Comparison of ENCODE assay signal across 10 mouse cellular contexts in genomic region chr14:33333833-33334232, GRCm38 (mm10).
DNase-seq lines count a peak whose midpoint lies in the region; ATAC-seq and TF ChIP-seq lines count a peak whose summit lies in the region.
"Had no signal": no experiment of that assay in that cellular context is flagged by ENCODE, and none has a peak within 500 bp of the region (broad histone marks: within the 10 kb centered on the region; RNA-seq: fewer than 3 reads in every experiment).

No protein-coding gene starts in this region.

- no peak for ATAC-seq in lung, embryonic 14.5 days (ENCODE audit: insufficient read depth)
- no peak for ATAC-seq in cerebellum, adult (ENCODE audit: insufficient number of reproducible peaks, low FRiP score, low TSS enrichment)
- ATAC-seq in heart, embryonic 11.5 days (replicated peaks; ENCODE audit: insufficient number of reproducible peaks, low FRiP score, low TSS enrichment), result no peak

- no peak overlapping the region for H3K4me2 ChIP-seq in lung, embryonic 14.5 days
- H3K4me2 ChIP-seq in heart, embryonic 11.5 days, result no peak overlapping the region

- H3K4me1 ChIP-seq in cerebellum, adult 2 months (ENCODE audit: control insufficient read depth, insufficient read depth, low read length), result no peaks in the 10 kb centered on the region
- peaks cover 8% of the 10 kb centered on the region for H3K4me1 ChIP-seq in lung, embryonic 14.5 days (ENCODE audit: insufficient read depth)
- no peaks in the 10 kb centered on the region for H3K4me1 ChIP-seq in small intestine, adult 2 months (ENCODE audit: control insufficient read depth, insufficient read depth, insufficient read length, low read length)
- peaks cover 8% of the 10 kb centered on the region for H3K4me1 ChIP-seq in heart, embryonic 11.5 days (ENCODE audit: control insufficient read depth, insufficient read depth, low read length)

- TF ChIP-seq CTCF in cerebellum, adult 2 months (IDR thresholded peaks at IDR 0.05; ENCODE audit: borderline replicate concordance, insufficient read depth, low read depth, low read length), result peak; percentile 57
- peak; percentile 76 for TF ChIP-seq CTCF in lung, embryonic 14.5 days (IDR thresholded peaks at IDR 0.05; ENCODE audit: low read depth)
- TF ChIP-seq CTCF in small intestine, adult 2 months (IDR thresholded peaks at IDR 0.05; ENCODE audit: extremely low read depth, insufficient read length, insufficient replicate concordance, low read depth, low read length), result peak; percentile 62; the same call in 1 of the 2 replicates

- no peaks in the 10 kb centered on the region for H3K27me3 ChIP-seq in cerebellum, adult 2 months (ENCODE audit: control insufficient read depth, insufficient read depth, low read length)
- no peaks in the 10 kb centered on the region for H3K27me3 ChIP-seq in lung, embryonic 14.5 days (ENCODE audit: insufficient read depth, low read length)
- no peaks in the 10 kb centered on the region for H3K27me3 ChIP-seq in small intestine, adult 2 months (ENCODE audit: control insufficient read depth, insufficient read depth, low read length)
- no peaks in the 10 kb centered on the region for H3K27me3 ChIP-seq in heart, embryonic 11.5 days (ENCODE audit: control insufficient read depth, insufficient read depth, low read length)

- no peak overlapping the region for H3K27ac ChIP-seq in cerebellum, adult 2 months (ENCODE audit: insufficient read depth, low read length)
- no peak overlapping the region for H3K27ac ChIP-seq in lung, embryonic 14.5 days (ENCODE audit: low read depth)
- H3K27ac ChIP-seq in small intestine, adult 2 months (ENCODE audit: insufficient read depth, low read depth, low read length), result no peak overlapping the region
- H3K27ac ChIP-seq in heart, embryonic 11.5 days (ENCODE audit: low read depth, low read length), result no peak overlapping the region

- WGBS in cerebellum, adult 2 months, result 89% methylated on average over 4 of the region's 4 CpGs
- 78% methylated on average over 4 of the region's 4 CpGs for WGBS in lung, embryonic 14.5 days
- WGBS in small intestine, adult 2 months, result 78% methylated on average over 4 of the region's 4 CpGs
- WGBS in heart, embryonic 11.5 days (ENCODE audit: insufficient replicate concordance), result 80% methylated on average over 4 of the region's 4 CpGs

- H3K9me3 ChIP-seq in lung, embryonic 14.5 days (ENCODE audit: low read depth, low read length), result no peaks in the 10 kb centered on the region
- H3K9me3 ChIP-seq in heart, embryonic 11.5 days (replicated peaks; ENCODE audit: control insufficient read depth, low read length), result no peaks in the 10 kb centered on the region

- TF ChIP-seq POLR2A in cerebellum, adult 2 months (IDR thresholded peaks at IDR 0.05; ENCODE audit: borderline replicate concordance, insufficient read depth, low read length), result no peak
- no peak for TF ChIP-seq POLR2A in small intestine, adult 2 months (IDR thresholded peaks at IDR 0.05; ENCODE audit: low read depth, low read length)

- H3K9ac ChIP-seq in lung, embryonic 14.5 days, result no peak overlapping the region
- no peak overlapping the region for H3K9ac ChIP-seq in heart, embryonic 11.5 days (ENCODE audit: low read depth, low read length)

- H3K4me3 ChIP-seq in cerebellum, adult 2 months (replicated peaks; ENCODE audit: insufficient read depth, low read depth, low read length), result no peak overlapping the region
- no peak overlapping the region for H3K4me3 ChIP-seq in lung, embryonic 14.5 days (ENCODE audit: low read depth, low read length)
- H3K4me3 ChIP-seq in small intestine, adult 2 months (ENCODE audit: low read depth, low read length), result no peak overlapping the region
- H3K4me3 ChIP-seq in heart, embryonic 11.5 days (ENCODE audit: low read depth, low read length), result no peak overlapping the region

- DNase-seq in cerebellum, adult 2 months, result no peak
- no peak for DNase-seq in cerebellum, adult 11 months
- DNase-seq in lung, embryonic 14.5 days, result no peak
- no peak for DNase-seq in lung, adult 18-20 months
- DNase-seq in brain, adult 2 months (ENCODE audit: low read depth, low spot score), result peak; percentile 26
- DNase-seq: cerebellum, adult 11-12 months; kidney, adult 18-20 months had no signal

- no peaks in the 10 kb centered on the region for H3K36me3 ChIP-seq in lung, embryonic 14.5 days (ENCODE audit: insufficient read depth)
- H3K36me3 ChIP-seq in small intestine, adult 2 months (ENCODE audit: control insufficient read depth, insufficient read depth, low read length), result no peaks in the 10 kb centered on the region
- no peaks in the 10 kb centered on the region for H3K36me3 ChIP-seq in heart, embryonic 11.5 days (ENCODE audit: control insufficient read depth, insufficient read depth, low read length)
